Mouse (Mus musculus) gastrocnemius, postnatal 4 days (tissue): ENCODE data around the gene Selplg. TPM values are rescaled to one million over a fixed set of nuclear protein-coding genes. Genes with fewer than 3 reads are reported as not detected.

Source experiments
- DNase-seq, 2 experiments: peaks; one replicate each; pipeline ENCODE4 v3.0.0; 2021 to 2022; ENCODE audit warnings: low spot score in 2 of 2, mixed read lengths in 2 of 2
- long read RNA-seq, 2 experiments: library from polyadenylated mRNA; stranded (forward); transcript quantifications; one replicate each; pipeline ENCODE4 v2.0.0; 2021
- total RNA-seq, 2 experiments: library from RNA; stranded (reverse); gene quantifications; 2 replicates each; pipeline ENCODE4 v1.2.3; 2021

The Selplg gene
- total RNA-seq, result 1 to 10 TPM; 3.0 to 3.1 TPM
- long read RNA-seq, experiment 1, transcript Selplg-201 (2 exons, 1,855 nt), result major isoform, 7 of 7 reads
- long read RNA-seq, experiment 1, partial matches to known transcripts, result 0 of 7 reads
- long read RNA-seq, experiment 1, other reads (novel, unspliced or antisense), result 0 of 7 reads
- long read RNA-seq, experiment 2, transcript Selplg-201 (2 exons, 1,855 nt), result major isoform, 7 of 8 reads
- long read RNA-seq, experiment 2, partial matches to known transcripts, result 0 of 8 reads
- long read RNA-seq, experiment 2, other reads (novel, unspliced or antisense), result 1 of 8 reads

GRCm38 (mm10) chr5:113832490-113832901 is at the start of gene Selplg:
Gene Selplg, minus strand, starts transcription at chr5:113832644.
- no peak for DNase-seq

- no peak for DNase-seq
Observed at GRCm38 (mm10) chr5:113881136-113881535, 48.7 kb upstream of the Selplg start.

- DNase-seq, result no peak
Observed at GRCm38 (mm10) chr5:113878943-113879617, 46.6 kb upstream of the Selplg start.

GRCm38 (mm10) chr5:113877565-113877964 is 45.1 kb upstream of the Selplg start:
- DNase-seq, result no peak

- no peak for DNase-seq
Observed at GRCm38 (mm10) chr5:113876176-113876575, 43.7 kb upstream of the Selplg start.

GRCm38 (mm10) chr5:113875625-113876024 is 43.2 kb upstream of the Selplg start:
- no peak for DNase-seq

- DNase-seq, result no peak
Observed at GRCm38 (mm10) chr5:113874063-113875024, 41.9 kb upstream of the Selplg start.

- DNase-seq, result peak in 1 of 2 experiments; percentile 73
Observed at GRCm38 (mm10) chr5:113872936-113873912, 40.8 kb upstream of the Selplg start.

- DNase-seq, result no peak
Observed at GRCm38 (mm10) chr5:113871903-113872548, 39.6 kb upstream of the Selplg start.

GRCm38 (mm10) chr5:113870393-113871040 is 38.1 kb upstream of the Selplg start:
- no peak for DNase-seq

GRCm38 (mm10) chr5:113869132-113869531 is 36.7 kb upstream of the Selplg start:
- peak in 1 of 2 experiments; percentile 72 for DNase-seq

GRCm38 (mm10) chr5:113864992-113865391 is 32.5 kb upstream of the Selplg start:
- DNase-seq, result no peak

- no peak for DNase-seq
Observed at GRCm38 (mm10) chr5:113863994-113864393, 31.6 kb upstream of the Selplg start.

- DNase-seq, result no peak
Observed at GRCm38 (mm10) chr5:113862418-113862817, 30.0 kb upstream of the Selplg start.

- no peak for DNase-seq
Observed at GRCm38 (mm10) chr5:113861294-113861693, 28.9 kb upstream of the Selplg start.

- no peak for DNase-seq
Observed at GRCm38 (mm10) chr5:113858971-113859370, 26.5 kb upstream of the Selplg start.

GRCm38 (mm10) chr5:113858550-113858949 is 26.1 kb upstream of the Selplg start:
- DNase-seq, result no peak

- no peak for DNase-seq
Observed at GRCm38 (mm10) chr5:113857631-113858030, 25.2 kb upstream of the Selplg start.

GRCm38 (mm10) chr5:113856631-113857030 is 24.2 kb upstream of the Selplg start:
- DNase-seq, result no peak
